Mouse (Mus musculus) hindbrain, embryonic 11.5 days (tissue): ENCODE data around the gene Tenm2. TPM values are rescaled to one million over a fixed set of nuclear protein-coding genes. Genes with fewer than 3 reads are reported as not detected.

Experiments
- ATAC-seq: fragments of 200-750 bp; cut with Nextera tagmentation; 2 replicates; pipeline ENCODE4 v1.8.0; 2017; ENCODE audit warnings: mild to moderate bottlenecking, moderate TSS enrichment, moderate library complexity; ENCODE audit not compliant: low FRiP score
- DNase-seq: peaks from one replicate; pipeline ENCODE4 v3.0.0-alpha.2; 2015; ENCODE audit warnings: low spot score
- H3K27ac ChIP-seq: fragments of 300-500 bp; sonication (generic); 2 replicates; pipeline ENCODE4 v1.5.1; 2014; ENCODE audit warnings: mild to moderate bottlenecking, low read depth, low read length
- H3K27me3 ChIP-seq: fragments of 300-500 bp; sonication (generic); 2 replicates; pipeline ENCODE4 v1.6.1; 2014; ENCODE audit warnings: mild to moderate bottlenecking, low read length, moderate library complexity, mixed read lengths; ENCODE audit not compliant: control insufficient read depth, insufficient read depth
- H3K36me3 ChIP-seq: fragments of 300-500 bp; sonication (generic); 2 replicates; pipeline ENCODE4 v1.6.1; 2014; ENCODE audit warnings: mild to moderate bottlenecking, low read length, moderate library complexity, mixed read lengths; ENCODE audit not compliant: control insufficient read depth, insufficient read depth
- H3K4me1 ChIP-seq: fragments of 300-500 bp; sonication (generic); replicated peaks from 2 replicates; pipeline ENCODE4 v1.6.1; 2014; ENCODE audit warnings: low read length, mixed read lengths; ENCODE audit not compliant: control insufficient read depth, insufficient read depth
- H3K4me2 ChIP-seq: fragments of 300-500 bp; sonication (generic); replicated peaks from 2 replicates; pipeline ENCODE4 v1.6.1; 2014; ENCODE audit warnings: mild to moderate bottlenecking, low read depth, low read length
- H3K4me3 ChIP-seq: fragments of 300-500 bp; sonication (generic); 2 replicates; pipeline ENCODE4 v1.5.1; 2014; ENCODE audit warnings: low read depth, low read length
- H3K9ac ChIP-seq: fragments of 300-500 bp; sonication (generic); 2 replicates; pipeline ENCODE4 v1.6.1; 2014; ENCODE audit warnings: low read depth, low read length
- H3K9me3 ChIP-seq: fragments of 300-500 bp; sonication (generic); 2 replicates; pipeline ENCODE4 v1.6.1; 2016; ENCODE audit warnings: low read length; ENCODE audit not compliant: control insufficient read depth
- WGBS: fragments of 180-500 bp; shearing (Covaris S2); extraction: QIAGEN DNeasy Blood & Tissue Kit; methylation state at CpG from one replicate; pipeline ENCODE4 v1.1.7; 2014; 5-methylcytosine and 5-hydroxymethylcytosine counted together
- polyA plus RNA-seq: library from polyadenylated mRNA; unstranded; fragments of >200 nt; fragmentation: Nextera tagmentation; extraction: Ambion mirVana; gene quantifications from 2 replicates; pipeline ENCODE4 v1.2.1, GENCODE M21; 2014

The Tenm2 gene
- polyA plus RNA-seq, 1 experiment from 2014 or later = 9.0 TPM

- H3K36me3 ChIP-seq = no peaks in the 10 kb centered on the region
- H3K9ac ChIP-seq = no peak overlapping the region
- no peak overlapping the region for H3K4me2 ChIP-seq
- peak; percentile 28 for DNase-seq
- no peak overlapping the region for H3K4me3 ChIP-seq
- no peaks in the 10 kb centered on the region for H3K9me3 ChIP-seq
- no peaks in the 10 kb centered on the region for H3K4me1 ChIP-seq
- ATAC-seq = no peak
- no peaks in the 10 kb centered on the region for H3K27me3 ChIP-seq
- no peak overlapping the region for H3K27ac ChIP-seq
- 61% methylated on average over 5 of the region's 5 CpGs for WGBS
Observed at GRCm38 (mm10) chr11:37046671-37047070, 189.1 kb downstream of the Tenm2 start.

GRCm38 (mm10) chr11:37041259-37041658 lies 194.5 kb downstream of the Tenm2 start:
- no peak overlapping the region for H3K9ac ChIP-seq

GRCm38 (mm10) chr11:37039283-37039682 lies 196.5 kb downstream of the Tenm2 start:
- WGBS = 84% methylated on average over 3 of the region's 3 CpGs
- ATAC-seq = no peak

More at GRCm38 (mm10) chr11:37041259-37041658, 194.5 kb downstream of the Tenm2 start:
- Histone ChIP-seq H3K4me3 (no peak overlapping the region), H3K27ac (no peak overlapping the region), H3K27me3 (no peaks in the 10 kb centered on the region), H3K4me1 (no peaks in the 10 kb centered on the region), H3K9me3 (no peaks in the 10 kb centered on the region), H3K36me3 (no peaks in the 10 kb centered on the region), H3K4me2 (no peak overlapping the region)
- DNase-seq = no peak
- 75% methylated on average over 4 of the region's 4 CpGs for WGBS
- no peak for ATAC-seq

GRCm38 (mm10) chr11:37031305-37032055 lies 204.3 kb downstream of the Tenm2 start:
- DNase-seq (no peak), ATAC-seq (no peak)
- Histone ChIP-seq H3K36me3 (no peaks in the 10 kb centered on the region), H3K27ac (no peak overlapping the region), H3K4me3 (no peak overlapping the region), H3K4me1 (no peaks in the 10 kb centered on the region), H3K9ac (no peak overlapping the region), H3K4me2 (no peak overlapping the region), H3K27me3 (no peaks in the 10 kb centered on the region), H3K9me3 (no peaks in the 10 kb centered on the region)
- 44% methylated on average over 7 of the region's 7 CpGs for WGBS

More at GRCm38 (mm10) chr11:37039283-37039682, 196.5 kb downstream of the Tenm2 start:
- Histone ChIP-seq H3K9me3 (no peaks in the 10 kb centered on the region), H3K4me3 (no peak overlapping the region), H3K4me1 (no peaks in the 10 kb centered on the region), H3K27me3 (no peaks in the 10 kb centered on the region), H3K36me3 (no peaks in the 10 kb centered on the region), H3K27ac (no peak overlapping the region), H3K4me2 (no peak overlapping the region), H3K9ac (no peak overlapping the region)
- DNase-seq = no peak

GRCm38 (mm10) chr11:37011900-37012299 lies 223.9 kb downstream of the Tenm2 start:
- Histone ChIP-seq H3K9me3 (no peaks in the 10 kb centered on the region), H3K4me1 (no peaks in the 10 kb centered on the region), H3K9ac (no peak overlapping the region), H3K27ac (no peak overlapping the region), H3K4me3 (no peak overlapping the region), H3K4me2 (no peak overlapping the region), H3K36me3 (no peaks in the 10 kb centered on the region), H3K27me3 (no peaks in the 10 kb centered on the region)
- ATAC-seq (no peak), DNase-seq (no peak)
- WGBS = 83% methylated on average over 1 of the region's 1 CpGs

- H3K9me3 ChIP-seq = no peaks in the 10 kb centered on the region
- DNase-seq (no peak), ATAC-seq (no peak)
- no peak overlapping the region for H3K9ac ChIP-seq
- no peak overlapping the region for H3K4me2 ChIP-seq
- no peaks in the 10 kb centered on the region for H3K36me3 ChIP-seq
- no peak overlapping the region for H3K27ac ChIP-seq
- no peak overlapping the region for H3K4me3 ChIP-seq
- 76% methylated on average over 1 of the region's 1 CpGs for WGBS
- H3K27me3 ChIP-seq = no peaks in the 10 kb centered on the region
- H3K4me1 ChIP-seq = no peaks in the 10 kb centered on the region
Observed at GRCm38 (mm10) chr11:37009243-37009642, 226.5 kb downstream of the Tenm2 start.

GRCm38 (mm10) chr11:36997668-36998067 lies 238.1 kb downstream of the Tenm2 start:
- ATAC-seq (no peak), DNase-seq (no peak)
- 60% methylated on average over 3 of the region's 3 CpGs for WGBS
- Histone ChIP-seq H3K4me2 (no peak overlapping the region), H3K4me3 (no peak overlapping the region), H3K36me3 (no peaks in the 10 kb centered on the region), H3K27me3 (no peaks in the 10 kb centered on the region), H3K9ac (no peak overlapping the region), H3K27ac (no peak overlapping the region), H3K4me1 (no peaks in the 10 kb centered on the region), H3K9me3 (no peaks in the 10 kb centered on the region)

- Histone ChIP-seq H3K9me3 (no peaks in the 10 kb centered on the region), H3K27me3 (no peaks in the 10 kb centered on the region), H3K36me3 (no peaks in the 10 kb centered on the region), H3K4me1 (no peaks in the 10 kb centered on the region), H3K4me3 (no peak overlapping the region), H3K9ac (no peak overlapping the region), H3K4me2 (no peak overlapping the region), H3K27ac (no peak overlapping the region)
- 70% methylated on average over 3 of the region's 3 CpGs for WGBS
- DNase-seq (no peak), ATAC-seq (no peak)
Observed at GRCm38 (mm10) chr11:36990895-36991294, 244.9 kb downstream of the Tenm2 start.
